Mouse (Mus musculus) MEL (cell line): ENCODE results near the gene Slc41a2. TPM values are rescaled to one million over a fixed set of nuclear protein-coding genes. Genes with fewer than 3 reads are reported as not detected.

Experiments
- DNase-seq: peaks from one replicate; pipeline ENCODE4 v3.0.0; 2011; ENCODE audit warnings: low read depth, low spot score
- H3K27ac ChIP-seq: 2 replicates; pipeline ENCODE4 v1.5.1; 2012; ENCODE audit warnings: low read depth, mild to moderate bottlenecking, control low read depth, low read length, moderate library complexity; ENCODE audit not compliant: control insufficient read depth
- H3K27me3 ChIP-seq, 2 experiments: fragments of 150-350 bp in 1 of 2; sonication (generic) in 1 of 2; 2 replicates each; pipeline ENCODE4 v1.6.1; 2012; ENCODE audit warnings: low read length in 2 of 2, mild to moderate bottlenecking in 2 of 2, improper control_type of control experiment in 1 of 2, moderate library complexity in 1 of 2; ENCODE audit not compliant: insufficient read depth in 2 of 2, control insufficient read depth in 1 of 2
- H3K36me3 ChIP-seq, 2 experiments: 2 replicates each; pipeline ENCODE4 v1.6.1; 2012 to 2014; ENCODE audit warnings: low read length in 2 of 2, improper control_type of control experiment in 1 of 2, inconsistent platforms in 1 of 2, mild to moderate bottlenecking in 1 of 2; ENCODE audit not compliant: insufficient read depth in 2 of 2, control insufficient read depth in 1 of 2
- H3K4me1 ChIP-seq, 2 experiments: fragments of 150-350 bp in 1 of 2; sonication (generic) in 1 of 2; 2 replicates each; pipeline ENCODE4 v1.6.1; 2012; ENCODE audit warnings: low read length in 2 of 2, improper control_type of control experiment in 1 of 2, mild to moderate bottlenecking in 1 of 2; ENCODE audit not compliant: insufficient read depth in 2 of 2, control insufficient read depth in 1 of 2
- H3K4me3 ChIP-seq, 2 experiments: fragments of 150-350 bp in 1 of 2; sonication (generic) in 1 of 2; 2 replicates each; pipeline ENCODE4 v1.5.1; 2012; ENCODE audit warnings: low read depth in 2 of 2, low read length in 2 of 2, mild to moderate bottlenecking in 2 of 2, moderate library complexity in 2 of 2, control low read depth in 1 of 2, improper control_type of control experiment in 1 of 2; ENCODE audit not compliant: control insufficient read depth in 1 of 2, insufficient read depth in 1 of 2
- H3K79me2 ChIP-seq: 2 replicates; pipeline ENCODE4 v1.6.1; 2012; ENCODE audit warnings: mild to moderate bottlenecking, low read length, moderate library complexity; ENCODE audit not compliant: control insufficient read depth, poor library complexity, insufficient read depth
- H3K9ac ChIP-seq: 2 replicates; pipeline ENCODE4 v1.6.1; 2012; ENCODE audit warnings: low read depth, mild to moderate bottlenecking, control low read depth, low read length, moderate library complexity; ENCODE audit not compliant: control insufficient read depth, poor library complexity, severe bottlenecking
- H3K9me3 ChIP-seq: fragments of 150-350 bp; sonication (generic); replicated peaks from 2 replicates; pipeline ENCODE4 v1.6.1; 2012; ENCODE audit warnings: mild to moderate bottlenecking, low read length, improper control_type of control experiment, moderate library complexity; ENCODE audit not compliant: insufficient read depth
- ELF1 ChIP-seq: IDR thresholded peaks from 2 replicates; pipeline ENCODE4 v1.6.1; 2014; ENCODE audit warnings: low read depth, mild to moderate bottlenecking, inconsistent platforms, low read length, improper control_type of control experiment, moderate library complexity
- ETS1 ChIP-seq: IDR thresholded peaks from 2 replicates; pipeline ENCODE4 v1.6.1; 2012; ENCODE audit warnings: low read depth, mild to moderate bottlenecking, inconsistent platforms, low read length, improper control_type of control experiment, moderate library complexity
- HCFC1 ChIP-seq: IDR thresholded peaks from 2 replicates; pipeline ENCODE4 v1.6.1; 2012; ENCODE audit warnings: low read depth, mild to moderate bottlenecking, inconsistent platforms, low read length, improper control_type of control experiment, moderate library complexity
- MAFK ChIP-seq: IDR thresholded peaks from 2 replicates; pipeline ENCODE4 v1.6.1; 2011; ENCODE audit warnings: low read depth, mild to moderate bottlenecking, low read length, improper control_type of control experiment, borderline replicate concordance
- MAX ChIP-seq: IDR thresholded peaks from 2 replicates; pipeline ENCODE4 v1.6.1; 2011; ENCODE audit warnings: low read length, improper control_type of control experiment
- MYC ChIP-seq: IDR thresholded peaks from 2 replicates; pipeline ENCODE4 v1.6.1; 2011; ENCODE audit warnings: low read depth, mild to moderate bottlenecking, low read length, improper control_type of control experiment, moderate library complexity
- NELFE ChIP-seq: IDR thresholded peaks from 2 replicates; pipeline ENCODE4 v1.6.1; 2011; ENCODE audit warnings: low read depth, low read length, improper control_type of control experiment
- NRF1 ChIP-seq: IDR thresholded peaks from 2 replicates; pipeline ENCODE4 v1.6.1; 2014; ENCODE audit warnings: low read depth, mild to moderate bottlenecking, inconsistent platforms, low read length, improper control_type of control experiment, moderate library complexity; ENCODE audit not compliant: poor library complexity, insufficient read depth, severe bottlenecking
- POLR2A ChIP-seq, 2 experiments: IDR thresholded peaks; 2 replicates each; pipeline ENCODE4 v1.6.1; 2011 to 2012; ENCODE audit warnings: low read length in 2 of 2, mild to moderate bottlenecking in 2 of 2, control low read depth in 1 of 2, improper control_type of control experiment in 1 of 2, low read depth in 1 of 2, moderate library complexity in 1 of 2; ENCODE audit not compliant: control insufficient read depth in 1 of 2, insufficient read depth in 1 of 2, poor library complexity in 1 of 2
- POLR2AphosphoS2 ChIP-seq: IDR thresholded peaks from 2 replicates; pipeline ENCODE4 v1.6.1; 2011; ENCODE audit warnings: low read length, improper control_type of control experiment
- RAD21 ChIP-seq: IDR thresholded peaks from 2 replicates; pipeline ENCODE4 v1.6.1; 2011; ENCODE audit warnings: mild to moderate bottlenecking, low read depth, low read length, improper control_type of control experiment
- RCOR1 ChIP-seq: IDR thresholded peaks from 2 replicates; pipeline ENCODE4 v1.6.1; 2012; ENCODE audit warnings: low read depth, mild to moderate bottlenecking, inconsistent platforms, low read length, improper control_type of control experiment
- SMC3 ChIP-seq: IDR thresholded peaks from 2 replicates; pipeline ENCODE4 v1.6.1; 2011; ENCODE audit warnings: low read depth, low read length, improper control_type of control experiment
- TCF12 ChIP-seq: IDR thresholded peaks from 2 replicates; pipeline ENCODE4 v1.6.1; 2014; ENCODE audit warnings: low read depth, mild to moderate bottlenecking, inconsistent platforms, low read length, improper control_type of control experiment, moderate library complexity
- UBTF ChIP-seq: IDR thresholded peaks from 2 replicates; pipeline ENCODE4 v1.6.1; 2012; ENCODE audit warnings: low read depth, mild to moderate bottlenecking, inconsistent platforms, low read length, improper control_type of control experiment, moderate library complexity, borderline replicate concordance; ENCODE audit not compliant: insufficient read depth
- USF1 ChIP-seq: IDR thresholded peaks from 2 replicates; pipeline ENCODE4 v1.6.1; 2014; ENCODE audit warnings: low read depth, mild to moderate bottlenecking, inconsistent platforms, low read length, improper control_type of control experiment, moderate library complexity
- ZKSCAN1 ChIP-seq: IDR thresholded peaks from 2 replicates; pipeline ENCODE4 v1.6.1; 2012; ENCODE audit warnings: low read depth, mild to moderate bottlenecking, inconsistent platforms, low read length, improper control_type of control experiment, moderate library complexity
- polyA plus RNA-seq, 2 experiments: library from polyadenylated mRNA; stranded (reverse) in 1 of 2; unstranded in 1 of 2; fragments of >175 nt in 1 of 2; fragments of >200 nt in 1 of 2; gene quantifications; 2 replicates each; pipeline versions ENCODE4 v1.2.1 to v1.2.4; 2012; ENCODE audit warnings: low replicate concordance in 2 of 2, low read depth in 1 of 2; ENCODE audit not compliant: insufficient read length in 2 of 2, insufficient read depth in 1 of 2, missing spikeins in 1 of 2
- total RNA-seq: library from RNA; depleted of rRNA; stranded (reverse); fragments of 300-350 nt; gene quantifications from 2 replicates; pipeline ENCODE4 v1.2.3, GENCODE M21; 2012

Slc41a2 gene
- total and polyA plus RNA-seq, 3 experiments = not detected

- no peaks in the 10 kb centered on the region; a peak in 1 of 4 replicates for H3K27me3 ChIP-seq
- no peak for DNase-seq
- TF ChIP-seq HCFC1 (no peak), ELF1 (no peak), POLR2AphosphoS2 (no peak), MAX (no peak), UBTF (no peak), RCOR1 (no peak), POLR2A (IDR thresholded peaks at IDR 0.05; ENCODE audit: control insufficient read depth in 1 of 2, insufficient read depth in 1 of 2, low read depth in 1 of 2, low read length in 2 of 2, poor library complexity in 1 of 2) (no peak), ZKSCAN1 (no peak), TCF12 (no peak), ETS1 (no peak)
- H3K27ac ChIP-seq = no peak overlapping the region
- H3K9ac ChIP-seq = no peak overlapping the region
- no peak overlapping the region for H3K4me3 ChIP-seq
- no peaks in the 10 kb centered on the region for H3K4me1 ChIP-seq
- H3K36me3 ChIP-seq = no peaks in the 10 kb centered on the region
- H3K79me2 ChIP-seq = no peaks in the 10 kb centered on the region
- no peaks in the 10 kb centered on the region for H3K9me3 ChIP-seq
Observed at GRCm38 (mm10) chr10:83291731-83292130, 46.0 kb downstream of the Slc41a2 start.

- H3K27me3 ChIP-seq = peaks cover 0 to 3% of the 10 kb centered on the region in 2 experiments; a peak in 1 of 4 replicates
- H3K36me3 ChIP-seq = no peaks in the 10 kb centered on the region
- H3K9me3 ChIP-seq = no peaks in the 10 kb centered on the region
- H3K4me3 ChIP-seq = no peak overlapping the region
- no peak for TF ChIP-seq NELFE
- TF ChIP-seq RAD21 = no peak
- no peak for TF ChIP-seq MYC
- no peak for TF ChIP-seq MAX
- 0 out of 2 replicates have a peak, but pooled peaks have one; percentile 9 for TF ChIP-seq SMC3
- TF ChIP-seq USF1 = no peak
- TF ChIP-seq NRF1 = no peak
- TF ChIP-seq MAFK = no peak
- no peak overlapping the region for H3K27ac ChIP-seq
- no peaks in the 10 kb centered on the region for H3K4me1 ChIP-seq
- no peak for DNase-seq
- no peak overlapping the region for H3K9ac ChIP-seq
- H3K79me2 ChIP-seq = no peaks in the 10 kb centered on the region
Observed at GRCm38 (mm10) chr10:83287828-83288227, 49.9 kb downstream of the Slc41a2 start.
